Mouse (Mus musculus): ENCODE measurements around the gene 4931406C07Rik.

- TF ChIP-seq CTCF (IDR thresholded peaks at IDR 0.05; ENCODE audit: control insufficient read depth, insufficient read depth, insufficient read length) = no peak
- no peak for TF ChIP-seq MYOG (IDR thresholded peaks at IDR 0.05; ENCODE audit: control insufficient read depth, extremely low read depth, insufficient read length)
- TF ChIP-seq USF1 (IDR thresholded peaks at IDR 0.05; ENCODE audit: low read depth) = no peak
- no peak for TF ChIP-seq FOSL1 (IDR thresholded peaks at IDR 0.05; ENCODE audit: insufficient read depth, low read length, poor library complexity, severe bottlenecking)
- no peak for TF ChIP-seq MAX (IDR thresholded peaks at IDR 0.05)
Measured at GRCm38 (mm10) chr9:15276855-15277254, 29.4 kb downstream of the 4931406C07Rik start.

All from C2C12 (cell line).